Mouse (Mus musculus) heart, embryonic 16.5 days (tissue): Measurements from ENCODE around the gene Rnf144b. TPM values are rescaled to one million over a fixed set of nuclear protein-coding genes. Genes with fewer than 3 reads are reported as not detected.

ENCODE experiments used
- ATAC-seq: fragments of 200-750 bp; cut with Nextera tagmentation; replicated peaks from 2 replicates; pipeline ENCODE4 v1.8.0; 2017; ENCODE audit warnings: moderate number of reproducible peaks; ENCODE audit not compliant: insufficient read depth, low FRiP score; ENCODE audit errors: extremely low read depth
- H3K27ac ChIP-seq: fragments of 300-500 bp; sonication (generic); 2 replicates; pipeline ENCODE4 v1.5.1; 2014; ENCODE audit warnings: mild to moderate bottlenecking, low read length, control low read depth, moderate library complexity
- H3K27me3 ChIP-seq: fragments of 300-500 bp; sonication (generic); 2 replicates; pipeline ENCODE4 v1.6.1; 2014; ENCODE audit warnings: low read length, mixed read lengths; ENCODE audit not compliant: control insufficient read depth, insufficient read depth
- H3K36me3 ChIP-seq: fragments of 300-500 bp; sonication (generic); 2 replicates; pipeline ENCODE4 v1.6.1; 2014; ENCODE audit not compliant: control insufficient read depth, insufficient read depth
- H3K4me1 ChIP-seq: fragments of 300-500 bp; sonication (generic); 2 replicates; pipeline ENCODE4 v1.6.1; 2014; ENCODE audit warnings: low read length, mixed read lengths; ENCODE audit not compliant: control insufficient read depth, insufficient read depth
- H3K4me2 ChIP-seq: fragments of 300-500 bp; sonication (generic); 2 replicates; pipeline ENCODE4 v1.6.1; 2014; ENCODE audit warnings: low read depth, mild to moderate bottlenecking, control low read depth, low read length
- H3K4me3 ChIP-seq: fragments of 300-500 bp; sonication (generic); 2 replicates; pipeline ENCODE4 v1.5.1; 2014; ENCODE audit warnings: mild to moderate bottlenecking, control low read depth, low read length
- H3K9ac ChIP-seq: fragments of 300-500 bp; sonication (generic); 2 replicates; pipeline ENCODE4 v1.6.1; 2014; ENCODE audit warnings: low read length, control low read depth
- H3K9me3 ChIP-seq: fragments of 300-500 bp; sonication (generic); replicated peaks from 2 replicates; pipeline ENCODE4 v1.6.1; 2016; ENCODE audit warnings: low read length; ENCODE audit not compliant: control insufficient read depth
- WGBS: fragments of 180-500 bp; shearing (Covaris S2); extraction: QIAGEN DNeasy Blood & Tissue Kit; methylation state at CpG from one replicate; pipeline ENCODE4 v1.1.7; 2014; 5-methylcytosine and 5-hydroxymethylcytosine counted together
- polyA plus RNA-seq: library from polyadenylated mRNA; unstranded; fragments of >200 nt; fragmentation: Nextera tagmentation; extraction: Ambion mirVana; gene quantifications from 2 replicates; pipeline ENCODE4 v1.2.1, GENCODE M21; 2015

The Rnf144b gene
- polyA plus RNA-seq, 1 experiment from 2014 or later = 1.5 TPM

DNA sequence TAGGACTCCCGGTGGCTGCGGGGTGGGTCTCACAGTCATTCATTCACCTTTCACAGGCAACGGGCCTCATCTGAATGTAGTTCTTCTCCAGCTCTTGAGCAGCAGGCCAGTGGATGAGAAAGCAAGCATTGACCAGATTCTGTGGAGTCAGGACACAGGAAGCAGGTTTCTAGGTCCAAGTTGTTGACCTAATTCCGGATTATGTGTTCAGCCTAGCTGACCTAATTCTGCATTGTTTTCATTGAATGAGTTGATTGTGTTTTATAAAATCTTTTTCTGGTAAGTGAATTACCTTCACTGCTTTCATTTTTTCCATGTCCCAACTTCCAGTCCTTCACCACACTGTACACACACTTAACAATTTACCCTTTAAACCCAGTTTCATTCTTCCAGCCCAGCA, 32.4 kb downstream of the Rnf144b start:
- H3K4me2 ChIP-seq = no peak overlapping the region
- H3K36me3 ChIP-seq = no peaks in the 10 kb centered on the region
- no peak overlapping the region for H3K9ac ChIP-seq
- no peaks in the 10 kb centered on the region for H3K9me3 ChIP-seq
- no peak overlapping the region for H3K4me3 ChIP-seq
- ATAC-seq = no peak
- WGBS = 69% methylated on average over 4 of the region's 4 CpGs
- no peaks in the 10 kb centered on the region for H3K27me3 ChIP-seq
- no peak overlapping the region for H3K27ac ChIP-seq
- H3K4me1 ChIP-seq = no peaks in the 10 kb centered on the region

- H3K4me3 ChIP-seq = no peak overlapping the region
- WGBS = 56% methylated on average over 5 of the region's 5 CpGs
- no peaks in the 10 kb centered on the region for H3K4me1 ChIP-seq
- no peak overlapping the region for H3K27ac ChIP-seq
- H3K27me3 ChIP-seq = no peaks in the 10 kb centered on the region
- no peak for ATAC-seq
- H3K9ac ChIP-seq = no peak overlapping the region
- no peak overlapping the region for H3K4me2 ChIP-seq
- H3K36me3 ChIP-seq = no peaks in the 10 kb centered on the region
- no peaks in the 10 kb centered on the region for H3K9me3 ChIP-seq
Observed at GRCm38 (mm10) chr13:47156841-47157240, 34.4 kb downstream of the Rnf144b start.

DNA sequence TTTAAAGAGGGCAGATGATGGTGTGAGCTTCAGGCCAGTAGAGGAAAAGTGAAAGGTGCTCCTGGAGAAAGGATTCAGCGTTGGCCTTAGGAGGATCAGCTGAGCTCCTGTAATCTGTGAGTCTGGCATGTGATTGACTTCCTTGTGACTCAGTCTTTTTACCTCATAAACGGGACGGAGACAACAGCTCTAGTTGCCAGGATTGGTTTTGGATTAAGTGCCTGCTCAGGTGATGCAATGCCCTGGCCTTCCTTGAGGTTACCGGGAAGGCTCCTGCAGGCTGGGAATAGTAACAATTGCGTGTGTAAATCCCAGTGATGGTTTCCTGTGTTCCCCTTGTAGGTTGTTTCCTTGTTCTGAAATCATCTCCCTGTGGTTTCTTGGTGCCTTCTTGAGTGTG, 39.5 kb downstream of the Rnf144b start:
- Histone ChIP-seq H3K4me2 (no peak overlapping the region), H3K4me1 (no peaks in the 10 kb centered on the region), H3K27me3 (no peaks in the 10 kb centered on the region), H3K9ac (no peak overlapping the region), H3K9me3 (peaks cover 6% of the 10 kb centered on the region), H3K36me3 (no peaks in the 10 kb centered on the region), H3K27ac (no peak overlapping the region), H3K4me3 (no peak overlapping the region)
- ATAC-seq = no peak
- 84% methylated on average over 5 of the region's 5 CpGs for WGBS

DNA sequence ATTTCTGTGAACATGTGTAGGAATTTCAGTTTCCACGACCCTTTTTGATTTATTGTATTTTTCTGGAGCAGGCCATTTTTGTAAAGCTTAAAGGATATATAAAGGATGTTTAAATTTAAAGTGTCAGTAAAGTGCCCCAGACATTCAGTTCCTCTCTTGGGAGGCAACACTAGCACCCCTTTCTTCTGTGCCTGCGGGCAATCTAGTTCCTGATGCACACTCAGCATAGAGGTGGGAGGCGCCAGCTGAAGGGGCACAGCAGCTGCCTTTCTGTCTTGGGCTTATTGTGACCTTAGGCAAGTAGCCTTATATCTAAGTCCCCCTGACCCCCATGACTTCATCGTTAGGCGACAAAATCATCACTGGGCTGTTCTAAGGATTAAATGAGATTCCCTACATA, 42.3 kb downstream of the Rnf144b start:
- no peak overlapping the region for H3K4me3 ChIP-seq
- H3K4me2 ChIP-seq = no peak overlapping the region
- H3K9me3 ChIP-seq = peaks cover 6% of the 10 kb centered on the region
- WGBS = 79% methylated on average over 5 of the region's 5 CpGs
- ATAC-seq = no peak
- no peak overlapping the region for H3K9ac ChIP-seq
- no peaks in the 10 kb centered on the region for H3K27me3 ChIP-seq
- no peak overlapping the region for H3K27ac ChIP-seq
- no peaks in the 10 kb centered on the region for H3K4me1 ChIP-seq
- no peaks in the 10 kb centered on the region for H3K36me3 ChIP-seq

GRCm38 (mm10) chr13:47165261-47165660, 42.8 kb downstream of the Rnf144b start:
- H3K27me3 ChIP-seq = no peaks in the 10 kb centered on the region
- H3K4me2 ChIP-seq = no peak overlapping the region
- 89% methylated on average over 2 of the region's 2 CpGs for WGBS
- H3K4me1 ChIP-seq = no peaks in the 10 kb centered on the region
- no peak for ATAC-seq
- no peak overlapping the region for H3K27ac ChIP-seq
- no peaks in the 10 kb centered on the region for H3K36me3 ChIP-seq
- H3K9me3 ChIP-seq = peaks cover 6% of the 10 kb centered on the region
- H3K9ac ChIP-seq = no peak overlapping the region
- H3K4me3 ChIP-seq = no peak overlapping the region

- Histone ChIP-seq H3K4me2 (no peak overlapping the region), H3K9me3 (peaks cover 3% of the 10 kb centered on the region; the same call in 1 of the 2 replicates), H3K9ac (no peak overlapping the region), H3K36me3 (no peaks in the 10 kb centered on the region), H3K27ac (no peak overlapping the region), H3K4me1 (no peaks in the 10 kb centered on the region), H3K4me3 (no peak overlapping the region), H3K27me3 (no peaks in the 10 kb centered on the region)
- WGBS = 35% methylated on average over 11 of the region's 11 CpGs
- ATAC-seq = no peak
Observed at GRCm38 (mm10) chr13:47168484-47168883, 46.0 kb downstream of the Rnf144b start.

DNA sequence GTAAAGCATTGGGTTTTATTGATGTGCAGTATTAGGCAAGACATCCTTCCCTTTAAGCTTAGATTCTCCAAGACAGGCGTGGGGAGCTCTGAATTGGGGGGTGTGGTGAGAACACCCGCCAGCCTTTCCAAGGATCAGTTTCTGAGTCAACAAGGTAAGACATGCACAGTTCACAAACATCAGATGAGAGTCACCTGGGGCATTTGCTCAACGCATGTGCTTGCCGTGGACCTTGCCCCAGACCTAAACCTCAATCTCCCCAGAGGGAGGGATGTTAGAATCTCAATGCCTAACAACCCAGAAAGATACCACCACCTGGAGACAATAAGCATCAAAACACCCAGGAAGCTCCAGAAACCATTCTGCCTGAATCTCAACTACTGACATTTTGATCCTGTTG, 47.6 kb downstream of the Rnf144b start:
- Histone ChIP-seq H3K27ac (no peak overlapping the region), H3K27me3 (no peaks in the 10 kb centered on the region), H3K4me1 (no peaks in the 10 kb centered on the region), H3K4me3 (no peak overlapping the region), H3K9me3 (0 out of 2 replicates have a peak, but pooled peaks cover 2% of the 10 kb centered on the region), H3K4me2 (no peak overlapping the region), H3K9ac (no peak overlapping the region), H3K36me3 (no peaks in the 10 kb centered on the region)
- WGBS = 89% methylated on average over 4 of the region's 4 CpGs
- ATAC-seq = no peak

GRCm38 (mm10) chr13:47170811-47171555, 48.5 kb downstream of the Rnf144b start:
- Histone ChIP-seq H3K27me3 (no peaks in the 10 kb centered on the region), H3K4me2 (no peak overlapping the region), H3K4me3 (no peak overlapping the region), H3K4me1 (peaks cover under 1% of the 10 kb centered on the region), H3K9ac (no peak overlapping the region), H3K27ac (no peak overlapping the region), H3K36me3 (no peaks in the 10 kb centered on the region), H3K9me3 (0 out of 2 replicates have a peak, but pooled peaks cover 2% of the 10 kb centered on the region)
- ATAC-seq = no peak
- WGBS = 71% methylated on average over 13 of the region's 13 CpGs

DNA sequence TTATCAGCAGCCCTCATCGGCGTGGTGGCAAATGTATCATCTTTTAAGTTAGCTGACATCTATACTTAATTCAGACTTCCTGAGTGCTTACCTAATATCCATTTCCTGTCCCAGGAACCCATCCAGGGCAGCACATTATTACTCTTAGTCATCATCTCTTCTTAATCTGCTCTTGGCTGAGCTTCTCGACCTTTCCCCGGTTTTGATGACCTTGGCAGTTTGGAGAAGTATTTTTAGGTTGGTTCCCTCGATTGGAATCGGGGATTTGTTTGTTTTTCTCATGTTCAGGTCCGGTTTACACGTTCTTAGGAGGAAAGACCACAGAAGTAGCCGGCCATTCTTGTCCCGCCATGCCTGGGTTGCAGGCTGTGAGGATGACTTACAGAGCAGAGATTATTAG, 50.4 kb downstream of the Rnf144b start:
- Histone ChIP-seq H3K36me3 (no peaks in the 10 kb centered on the region), H3K27me3 (no peaks in the 10 kb centered on the region), H3K9ac (no peak overlapping the region), H3K4me1 (peaks cover 4% of the 10 kb centered on the region), H3K4me3 (no peak overlapping the region), H3K4me2 (no peak overlapping the region), H3K9me3 (0 out of 2 replicates have a peak, but pooled peaks cover 2% of the 10 kb centered on the region), H3K27ac (no peak overlapping the region)
- 61% methylated on average over 10 of the region's 10 CpGs for WGBS
- no peak for ATAC-seq
